ENCODE assay signal across 9 mouse cellular contexts in the genomic region with DNA sequence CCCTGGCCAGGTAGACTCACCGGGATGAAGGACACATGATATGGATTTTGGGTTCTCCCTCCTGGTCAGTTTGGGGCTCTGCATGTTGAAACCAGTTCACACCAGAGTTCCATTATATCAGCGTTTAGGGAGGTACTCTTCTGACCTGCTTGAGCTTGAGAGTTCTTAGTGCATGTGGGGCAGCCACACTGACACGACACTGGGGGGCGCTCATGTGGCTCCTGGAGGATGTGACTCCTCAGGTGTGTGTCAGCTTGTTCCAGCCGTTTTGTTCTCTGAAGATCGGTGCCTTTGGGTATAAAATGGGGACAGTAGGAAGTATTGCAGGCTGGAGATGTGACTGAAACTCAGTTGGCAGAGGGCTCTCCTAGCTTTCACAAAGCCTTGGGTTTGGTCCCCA. TPM values are rescaled to one million over a fixed set of nuclear protein-coding genes. Genes with fewer than 3 reads are reported as not detected.
A peak's percentile ranks its signal among the peaks of the same experiment; 100 is the strongest.
DNase-seq lines count a peak whose midpoint lies in the region; ATAC-seq and TF ChIP-seq lines count a peak whose summit lies in the region.
"Had no signal": no experiment of that assay in that cellular context is flagged by ENCODE, and none has a peak within 500 bp of the region (broad histone marks: within the 10 kb centered on the region; RNA-seq: fewer than 3 reads in every experiment).

No protein-coding gene starts in this region.

- no peaks in the 10 kb centered on the region for H3K79me3 ChIP-seq in C2C12 (ENCODE audit: low read depth)

- no peaks in the 10 kb centered on the region for H3K9me3 ChIP-seq in heart, postnatal 0 days (replicated peaks; ENCODE audit: control insufficient read depth, low read length)

- H3ac ChIP-seq in C2C12 (ENCODE audit: control insufficient read depth, insufficient read length, low read depth) = no peak overlapping the region

- DNase-seq in heart, postnatal 0 days (ENCODE audit: low spot score) = no peak
- DNase-seq in heart, adult 8-10 months (ENCODE audit: low spot score) = no peak
- peak; percentile 66 to 80 for DNase-seq in adrenal gland, postnatal 36 days
- DNase-seq in kidney, postnatal 10 days = peak; percentile 74
- DNase-seq in thymus, adult 18-20 months = peak; percentile 13 to 26
- no peak for DNase-seq in frontal cortex, postnatal 10 days (ENCODE audit: low spot score in 2 of 2)

- H3K4me2 ChIP-seq in heart, postnatal 0 days (ENCODE audit: low read depth, low read length) = no peak overlapping the region

- H3K4me1 ChIP-seq in heart, postnatal 0 days (ENCODE audit: control insufficient read depth, insufficient read depth) = no peaks in the 10 kb centered on the region

- no peaks in the 10 kb centered on the region for H3K79me2 ChIP-seq in C2C12 (ENCODE audit: control insufficient read depth, insufficient read depth)

- ATAC-seq in heart, postnatal 0 days (ENCODE audit: insufficient read depth, low read depth) = no peak
- ATAC-seq in inflammation-experienced regulatory T-cells, adult 6 months = no peak

- H3K36me3 ChIP-seq in heart, postnatal 0 days (replicated peaks; ENCODE audit: control insufficient read depth, insufficient read depth, low read length) = no peaks in the 10 kb centered on the region
- H3K36me3 ChIP-seq in C2C12 (ENCODE audit: control insufficient read depth, insufficient read depth) = no peaks in the 10 kb centered on the region

- no peaks in the 10 kb centered on the region for H3K27me3 ChIP-seq in heart, postnatal 0 days (ENCODE audit: control insufficient read depth, insufficient read depth, low read length)
- H3K27me3 ChIP-seq in C2C12 (ENCODE audit: control insufficient read depth, insufficient read depth, insufficient read length) = peaks cover 2% of the 10 kb centered on the region

- TF ChIP-seq EP300 in heart, postnatal 0 days (IDR thresholded peaks at IDR 0.05; ENCODE audit: low read depth) = no peak

- 26% methylated on average over 6 of the region's 6 CpGs for WGBS in heart, postnatal 0 days

- peak; percentile 29 for TF ChIP-seq CTCF in heart, postnatal 0 days (IDR thresholded peaks at IDR 0.05; ENCODE audit: low read depth)
- TF ChIP-seq CTCF in C2C12 (IDR thresholded peaks at IDR 0.05; ENCODE audit: control insufficient read depth, insufficient read depth, insufficient read length) = peak; percentile 28

- H3K4me3 ChIP-seq in heart, postnatal 0 days (ENCODE audit: low read depth, low read length) = no peak overlapping the region
- H3K4me3 ChIP-seq in C2C12 (ENCODE audit: insufficient read depth, poor library complexity, severe bottlenecking) = no peak overlapping the region

- no peak overlapping the region for H3K27ac ChIP-seq in heart, postnatal 0 days (ENCODE audit: low read depth)

- H3K9ac ChIP-seq in heart, postnatal 0 days (replicated peaks; ENCODE audit: low read depth, low read length) = no peak overlapping the region

TF ChIP-seq in C2C12, 6 proteins besides CTCF, POLR2A, EP300 and RAD21:
- TF ChIP-seq USF1 (IDR thresholded peaks at IDR 0.05; ENCODE audit: low read depth) (no peak), MYOG (IDR thresholded peaks at IDR 0.05; ENCODE audit: control insufficient read depth, extremely low read depth, insufficient read length) (no peak), CEBPB (IDR thresholded peaks at IDR 0.05; ENCODE audit: low read depth) (no peak), MAX (IDR thresholded peaks at IDR 0.05) (no peak), FOSL1 (IDR thresholded peaks at IDR 0.05; ENCODE audit: insufficient read depth, low read length, poor library complexity, severe bottlenecking) (no peak), MYOD1 (IDR thresholded peaks at IDR 0.05; ENCODE audit: control insufficient read depth, insufficient read length, low read depth) (no peak)

RNA-seq across cellular contexts. Expression of gene Cryba1, which starts 18.9 kb away (rescaled TPM):
- not detected in 2 replicates for total RNA-seq in heart, postnatal 0 days (2014; rRNA removed; ENCODE audit: low replicate concordance)
- not detected in 2 replicates for polyA plus RNA-seq in heart, postnatal 0 days (2015; fragmentation: Nextera tagmentation; extraction: Ambion mirVana)
- total RNA-seq in heart, adult 8-10 months (2022) = not detected
- 0.07 TPM for polyA plus RNA-seq in C2C12 (2012; fragmentation: generic; extraction: Trizol)
- not detected for total RNA-seq in adrenal gland, postnatal 36 days (2021)
- polyA plus RNA-seq in inflammation-experienced regulatory T-cells, adult 6 months (2017; shearing (Covaris generic)) = under 1 TPM in 2 of 3 experiments, not detected in 1; 0.38 to 0.40 TPM
- total RNA-seq: hematopoietic stem cell, adult 5-6 weeks had no signal

RNA-seq across cellular contexts. Expression of gene Myo18a, which starts 19.1 kb away (rescaled TPM):
- 181 and 218 TPM in 2 replicates for total RNA-seq in heart, postnatal 0 days (2014; rRNA removed; ENCODE audit: low replicate concordance)
- polyA plus RNA-seq in heart, postnatal 0 days (2015; fragmentation: Nextera tagmentation; extraction: Ambion mirVana) = 80.0 and 82.5 TPM in 2 replicates
- total RNA-seq in heart, adult 8-10 months (2022) = 100 to 1,000 TPM; 256 to 285 (median 277) TPM
- 57.0 TPM for polyA plus RNA-seq in C2C12 (2012; fragmentation: generic; extraction: Trizol)
- total RNA-seq in adrenal gland, postnatal 36 days (2021) = 10 to 100 TPM; 56.7 to 76.3 TPM
- 10 to 100 TPM; 23.8 to 27.3 (median 25.1) TPM for polyA plus RNA-seq in inflammation-experienced regulatory T-cells, adult 6 months (2017; shearing (Covaris generic))

RNA-seq across cellular contexts. Expression of gene Gm10277, which starts 43.6 kb away (rescaled TPM):
- total RNA-seq in heart, postnatal 0 days (2014; rRNA removed; ENCODE audit: low replicate concordance) = not detected in 2 replicates
- polyA plus RNA-seq in heart, postnatal 0 days (2015; fragmentation: Nextera tagmentation; extraction: Ambion mirVana) = 0.41 and 0.52 TPM in 2 replicates
- not detected for total RNA-seq in heart, adult 8-10 months (2022)
- polyA plus RNA-seq in C2C12 (2012; fragmentation: generic; extraction: Trizol) = 0.33 TPM
- total RNA-seq in adrenal gland, postnatal 36 days (2021) = not detected
- polyA plus RNA-seq in inflammation-experienced regulatory T-cells, adult 6 months (2017; shearing (Covaris generic)) = under 1 TPM in 2 of 3 experiments, not detected in 1; 0.15 to 0.58 TPM
- total RNA-seq: hematopoietic stem cell, adult 5-6 weeks had no signal

RNA-seq across cellular contexts. Expression of gene Nufip2, which starts 58.0 kb away (rescaled TPM):
- total RNA-seq in heart, postnatal 0 days (2014; rRNA removed; ENCODE audit: low replicate concordance) = 30.5 and 55.1 TPM in 2 replicates
- 3.0 and 3.5 TPM in 2 replicates for polyA plus RNA-seq in heart, postnatal 0 days (2015; fragmentation: Nextera tagmentation; extraction: Ambion mirVana)
- total RNA-seq in heart, adult 8-10 months (2022) = 10 to 100 TPM; 38.9 to 49.7 (median 45.2) TPM
- polyA plus RNA-seq in C2C12 (2012; fragmentation: generic; extraction: Trizol) = 12.0 TPM
- total RNA-seq in adrenal gland, postnatal 36 days (2021) = 10 to 100 TPM; 80.8 to 82.4 TPM
- 10 to 100 TPM; 15.6 to 23.4 (median 16.5) TPM for polyA plus RNA-seq in inflammation-experienced regulatory T-cells, adult 6 months (2017; shearing (Covaris generic))

Comparison
In these comparisons a context has a peak if more than half of its experiments do, and no peak if none do; other contexts are left out.
1. DNase-seq: peak in adrenal gland, postnatal 36 days (2 of 2), kidney, postnatal 10 days (single experiment) and thymus, adult 18-20 months (2 of 2); none in heart, postnatal 0 days (single experiment), heart, adult 8-10 months (single experiment) and frontal cortex, postnatal 10 days (0 of 2).